Comparison of ENCODE assay signal across 31 mouse cellular contexts in the genomic region with DNA sequence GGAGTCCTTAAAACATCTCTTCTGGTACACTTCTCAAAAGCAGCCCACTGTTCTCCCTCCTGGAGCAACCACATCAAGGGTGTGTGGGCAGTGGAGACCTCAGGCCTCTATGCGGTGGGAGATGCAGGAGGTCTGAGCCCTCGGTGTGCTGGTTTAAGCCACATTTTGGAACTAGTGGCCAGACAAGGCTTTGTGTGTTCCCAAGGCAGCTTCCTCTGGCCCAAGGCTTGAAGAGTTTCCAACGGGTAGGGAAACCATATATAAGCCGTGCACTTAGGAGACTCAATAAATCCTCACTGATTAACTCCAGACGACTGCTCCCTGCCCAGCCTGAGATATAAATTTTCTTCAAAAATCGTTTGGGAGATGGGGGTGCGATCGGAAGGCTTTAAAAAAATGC.
DNase-seq lines count a peak whose midpoint lies in the region; ATAC-seq lines count a peak whose summit lies in the region.
"Had no signal": no experiment of that assay in that cellular context is flagged by ENCODE, and none has a peak within 500 bp of the region (broad histone marks: within the 10 kb centered on the region; RNA-seq: fewer than 3 reads in every experiment).

No protein-coding gene starts in this region.

- no peaks in the 10 kb centered on the region for H3K9me3 ChIP-seq in kidney, embryonic 16.5 days (ENCODE audit: low read length)
- H3K9me3 ChIP-seq in embryonic facial prominence, embryonic 10.5 days, result no peaks in the 10 kb centered on the region
- H3K9me3 ChIP-seq in hindbrain, embryonic 11.5 days (ENCODE audit: control insufficient read depth, low read length), result no peaks in the 10 kb centered on the region
- H3K9me3 ChIP-seq: embryonic facial prominence, embryonic 12.5 days; forebrain, embryonic 15.5 days; G1E; heart, embryonic 12.5 days; hindbrain, embryonic 10.5 days; liver, embryonic 15.5 days; lung, embryonic 15.5 days; midbrain, embryonic 10.5 days had no signal

- H3K27me3 ChIP-seq in kidney, embryonic 16.5 days (ENCODE audit: insufficient read depth, low read length), result no peaks in the 10 kb centered on the region
- H3K27me3 ChIP-seq in embryonic facial prominence, embryonic 10.5 days (replicated peaks; ENCODE audit: low read depth, poor library complexity, severe bottlenecking), result no peaks in the 10 kb centered on the region
- no peaks in the 10 kb centered on the region for H3K27me3 ChIP-seq in hindbrain, embryonic 11.5 days (ENCODE audit: control insufficient read depth, insufficient read depth, low read length)
- H3K27me3 ChIP-seq: CH12.LX; embryonic facial prominence, embryonic 12.5 days; forebrain, embryonic 15.5 days; heart, embryonic 12.5 days; liver, embryonic 15.5 days; lung, embryonic 15.5 days had no signal

- 32% methylated on average over 8 of the region's 8 CpGs for WGBS in kidney, embryonic 16.5 days
- 61% methylated on average over 8 of the region's 8 CpGs for WGBS in embryonic facial prominence, embryonic 10.5 days
- 77% methylated on average over 8 of the region's 8 CpGs for WGBS in hindbrain, embryonic 11.5 days

- H3K9ac ChIP-seq in kidney, embryonic 16.5 days (replicated peaks; ENCODE audit: low read length), result no peak overlapping the region
- no peak overlapping the region for H3K9ac ChIP-seq in hindbrain, embryonic 11.5 days (ENCODE audit: low read depth, low read length)
- H3K9ac ChIP-seq: embryonic facial prominence, embryonic 12.5 days; forebrain, embryonic 15.5 days; heart, embryonic 12.5 days; liver, embryonic 15.5 days; lung, embryonic 15.5 days had no signal

- ATAC-seq in kidney, embryonic 16.5 days (ENCODE audit: low FRiP score, low TSS enrichment), result peak; percentile 83
- ATAC-seq in hindbrain, embryonic 11.5 days (ENCODE audit: low FRiP score), result no peak
- ATAC-seq: forebrain, embryonic 15.5 days; midbrain, embryonic 16.5 days had no signal

- no peaks in the 10 kb centered on the region for H3K36me3 ChIP-seq in kidney, embryonic 16.5 days (ENCODE audit: insufficient read depth, low read length)
- H3K36me3 ChIP-seq in embryonic facial prominence, embryonic 10.5 days (replicated peaks), result no peaks in the 10 kb centered on the region
- no peaks in the 10 kb centered on the region for H3K36me3 ChIP-seq in hindbrain, embryonic 11.5 days (ENCODE audit: control insufficient read depth, insufficient read depth, low read length)
- H3K36me3 ChIP-seq: embryonic facial prominence, embryonic 12.5 days; forebrain, embryonic 15.5 days; G1E; heart, embryonic 12.5 days; hindbrain, embryonic 10.5 days; liver, embryonic 15.5 days; lung, embryonic 15.5 days; midbrain, embryonic 10.5 days had no signal

- no peak for DNase-seq in kidney, adult 11 months
- DNase-seq in embryonic facial prominence, embryonic 10.5 days (ENCODE audit: low spot score), result peak; percentile 26
- peak; percentile 49 for DNase-seq in hindlimb bud, embryonic 11.5 days (ENCODE audit: extremely low spot score, low read depth, low spot score)
- peak; percentile 57 for DNase-seq in mesoderm, embryonic 11.5 days (ENCODE audit: low read depth, low spot score)
- DNase-seq in layer of hippocampus, adult 9-10 months (ENCODE audit: low spot score), result no peak
- DNase-seq in hindbrain, embryonic 11.5 days (ENCODE audit: low spot score), result no peak
- DNase-seq: adrenal gland, adult 2 months; B cell, adult 2 months; cerebellum, adult 18-20 months; cerebellum, postnatal 25 days; gastrocnemius, postnatal 14 days; heart, adult 18-20 months; heart, postnatal 10 days; kidney, adult 2 months; layer of hippocampus, postnatal 36 days; liver; thymus, adult 18-20 months; thymus, postnatal 36 days had no signal

- H3K4me1 ChIP-seq in kidney, embryonic 16.5 days (ENCODE audit: insufficient read depth, low read length), result peaks cover 5% of the 10 kb centered on the region; the same call in 1 of the 2 replicates
- peaks cover 21% of the 10 kb centered on the region for H3K4me1 ChIP-seq in embryonic facial prominence, embryonic 10.5 days
- H3K4me1 ChIP-seq in hindbrain, embryonic 11.5 days (replicated peaks; ENCODE audit: control insufficient read depth, insufficient read depth, low read length), result no peaks in the 10 kb centered on the region
- H3K4me1 ChIP-seq: liver, embryonic 15.5 days had no signal

- H3K27ac ChIP-seq in kidney, embryonic 16.5 days (ENCODE audit: low read length), result no peak overlapping the region
- peak overlapping the region; percentile 70 for H3K27ac ChIP-seq in embryonic facial prominence, embryonic 10.5 days (replicated peaks)
- no peak overlapping the region for H3K27ac ChIP-seq in hindbrain, embryonic 11.5 days (ENCODE audit: low read depth, low read length)
- H3K27ac ChIP-seq: embryonic facial prominence, embryonic 12.5 days; forebrain, embryonic 15.5 days; hindbrain, embryonic 10.5 days; liver, embryonic 15.5 days; lung, embryonic 15.5 days; macrophage; midbrain, embryonic 10.5 days had no signal

- H3K4me3 ChIP-seq in kidney, embryonic 16.5 days (ENCODE audit: low read length), result no peak overlapping the region
- no peak overlapping the region for H3K4me3 ChIP-seq in embryonic facial prominence, embryonic 10.5 days
- no peak overlapping the region for H3K4me3 ChIP-seq in hindbrain, embryonic 11.5 days (ENCODE audit: low read depth, low read length)
- H3K4me3 ChIP-seq: embryonic facial prominence, embryonic 12.5 days; forebrain, embryonic 15.5 days; heart, embryonic 12.5 days; hindbrain, embryonic 10.5 days; liver, embryonic 15.5 days; lung, embryonic 15.5 days; midbrain, embryonic 10.5 days; myocyte had no signal

- no peak overlapping the region for H3K4me2 ChIP-seq in kidney, embryonic 16.5 days (replicated peaks; ENCODE audit: low read depth, low read length)
- no peak overlapping the region for H3K4me2 ChIP-seq in hindbrain, embryonic 11.5 days (replicated peaks; ENCODE audit: low read depth, low read length)
- H3K4me2 ChIP-seq: embryonic facial prominence, embryonic 12.5 days; forebrain, embryonic 15.5 days; heart, embryonic 12.5 days; liver, embryonic 15.5 days; lung, embryonic 15.5 days had no signal

Comparison
In these comparisons a context has a peak if more than half of its experiments do, and no peak if none do; other contexts are left out.
1. DNase-seq: peak in embryonic facial prominence, embryonic 10.5 days (single experiment), hindlimb bud, embryonic 11.5 days (single experiment) and mesoderm, embryonic 11.5 days (single experiment); none in kidney, adult 11 months (single experiment), layer of hippocampus, adult 9-10 months (single experiment) and hindbrain, embryonic 11.5 days (single experiment).